Mouse (Mus musculus): Measurements from ENCODE around the gene Sh3bp5.

GRCm38 (mm10) chr14:31345367-31345766 is 90.5 kb downstream of the Sh3bp5 start:
- TF ChIP-seq POLR2A (IDR thresholded peaks at IDR 0.05; ENCODE audit: control insufficient read depth, extremely low read depth, insufficient read depth, low read length, poor library complexity) (no peak), CTCF (IDR thresholded peaks at IDR 0.05; ENCODE audit: borderline replicate concordance, control insufficient read depth, extremely low read depth, insufficient read depth, low read length, poor library complexity) (no peak)

Measured in thymus, adult 2 months (tissue).